Mouse (Mus musculus) liver, embryonic 15.5 days (tissue): Measurements from ENCODE around the gene Mrpl4. TPM values are rescaled to one million over a fixed set of nuclear protein-coding genes. Genes with fewer than 3 reads are reported as not detected.
A peak's percentile ranks its signal among the peaks of the same experiment; 100 is the strongest.
"Not testable (repeated sequence)": the region's sequence is repeated elsewhere in the genome, so short reads cannot be mapped to it uniquely, and the experiment has no call there.

Source experiments
- ATAC-seq: fragments of 200-750 bp; cut with Nextera tagmentation; 2 replicates; pipeline ENCODE4 v1.8.0; 2017; ENCODE audit warnings: moderate number of reproducible peaks, mild to moderate bottlenecking, moderate library complexity; ENCODE audit not compliant: insufficient read depth
- H3K27ac ChIP-seq: fragments of 300-500 bp; sonication (generic); replicated peaks from 2 replicates; pipeline ENCODE4 v1.5.1; 2015; ENCODE audit warnings: mild to moderate bottlenecking, inconsistent platforms
- H3K27me3 ChIP-seq: fragments of 300-500 bp; sonication (generic); 2 replicates; pipeline ENCODE4 v1.6.1; 2015; ENCODE audit warnings: mild to moderate bottlenecking, inconsistent platforms
- H3K36me3 ChIP-seq: fragments of 300-500 bp; sonication (generic); replicated peaks from 2 replicates; pipeline ENCODE4 v1.6.1; 2015; ENCODE audit warnings: moderate library complexity, mild to moderate bottlenecking, inconsistent platforms
- H3K4me1 ChIP-seq: fragments of 300-500 bp; sonication (generic); replicated peaks from 2 replicates; pipeline ENCODE4 v1.6.1; 2015; ENCODE audit warnings: inconsistent platforms
- H3K4me2 ChIP-seq: fragments of 300-500 bp; sonication (generic); 2 replicates; pipeline ENCODE4 v1.6.1; 2015; ENCODE audit warnings: moderate library complexity, mild to moderate bottlenecking, inconsistent platforms
- H3K4me3 ChIP-seq: fragments of 300-500 bp; sonication (generic); replicated peaks from 2 replicates; pipeline ENCODE4 v1.5.1; 2015; ENCODE audit warnings: mild to moderate bottlenecking, inconsistent platforms
- H3K9ac ChIP-seq: fragments of 300-500 bp; sonication (generic); 2 replicates; pipeline ENCODE4 v1.6.1; 2015; ENCODE audit warnings: moderate library complexity, mild to moderate bottlenecking, inconsistent platforms
- H3K9me3 ChIP-seq: fragments of 300-500 bp; sonication (generic); replicated peaks from 2 replicates; pipeline ENCODE4 v1.6.1; 2016; ENCODE audit warnings: inconsistent platforms
- WGBS: fragments of 180-500 bp; shearing (Covaris S2); methylation state at CpG from one replicate; pipeline ENCODE4 v1.1.7; 2015; ENCODE audit warnings: mixed read lengths; ENCODE audit not compliant: insufficient replicate concordance; 5-methylcytosine and 5-hydroxymethylcytosine counted together
- polyA plus RNA-seq: library from polyadenylated mRNA; unstranded; fragments of >200 nt; fragmentation: Nextera tagmentation; extraction: Ambion mirVana; gene quantifications from 2 replicates; pipeline ENCODE4 v1.2.1, GENCODE M21; 2015

The Mrpl4 gene
- polyA plus RNA-seq, 1 experiment from 2014 or later = 62.1 TPM

GRCm38 (mm10) chr9:20987953-20988352 is 14.6 kb upstream of the Mrpl4 start:
- no peaks in the 10 kb centered on the region for H3K9me3 ChIP-seq
- peaks cover 8% of the 10 kb centered on the region for H3K4me1 ChIP-seq
- H3K9ac ChIP-seq = no peak overlapping the region
- H3K4me2 ChIP-seq = no peak overlapping the region
- 0 out of 2 replicates have a peak, but pooled peaks cover 3% of the 10 kb centered on the region for H3K27me3 ChIP-seq
- H3K36me3 ChIP-seq = no peaks in the 10 kb centered on the region
- H3K4me3 ChIP-seq = no peak overlapping the region
- WGBS = 36% methylated on average over 7 of the region's 7 CpGs
- no peak overlapping the region for H3K27ac ChIP-seq
- ATAC-seq = no peak

GRCm38 (mm10) chr9:20990861-20991260 is 11.7 kb upstream of the Mrpl4 start:
- WGBS = 20% methylated on average over 10 of the region's 10 CpGs
- H3K4me2 ChIP-seq = peak overlapping the region; percentile 19; the same call in 1 of the 2 replicates
- 0 out of 2 replicates have a peak, but pooled peaks cover 3% of the 10 kb centered on the region for H3K27me3 ChIP-seq
- H3K9me3 ChIP-seq = no peaks in the 10 kb centered on the region
- H3K4me1 ChIP-seq = peaks cover 12% of the 10 kb centered on the region
- no peak overlapping the region for H3K27ac ChIP-seq
- H3K4me3 ChIP-seq = no peak overlapping the region
- no peak overlapping the region for H3K9ac ChIP-seq
- H3K36me3 ChIP-seq = no peaks in the 10 kb centered on the region
- ATAC-seq = no peak

GRCm38 (mm10) chr9:20991587-20991986 is 11.0 kb upstream of the Mrpl4 start:
- no peaks in the 10 kb centered on the region for H3K36me3 ChIP-seq
- WGBS = 82% methylated on average over 4 of the region's 4 CpGs
- H3K4me3 ChIP-seq = no peak overlapping the region
- peaks cover 12% of the 10 kb centered on the region for H3K4me1 ChIP-seq
- ATAC-seq = no peak
- H3K27ac ChIP-seq = no peak overlapping the region
- H3K27me3 ChIP-seq = 0 out of 2 replicates have a peak, but pooled peaks cover 3% of the 10 kb centered on the region
- H3K9ac ChIP-seq = no peak overlapping the region
- no peaks in the 10 kb centered on the region for H3K9me3 ChIP-seq
- H3K4me2 ChIP-seq = no peak overlapping the region

- H3K27me3 ChIP-seq = no peaks in the 10 kb centered on the region
- H3K9me3 ChIP-seq = no peaks in the 10 kb centered on the region
- peaks cover 22% of the 10 kb centered on the region for H3K4me1 ChIP-seq
- no peak overlapping the region for H3K4me3 ChIP-seq
- H3K27ac ChIP-seq = no peak overlapping the region
- 63% methylated on average over 5 of the region's 5 CpGs for WGBS
- H3K36me3 ChIP-seq = no peaks in the 10 kb centered on the region
- no peak overlapping the region for H3K9ac ChIP-seq
- no peak overlapping the region for H3K4me2 ChIP-seq
- ATAC-seq = no peak
Observed at GRCm38 (mm10) chr9:20993165-20993898, 9.2 kb upstream of the Mrpl4 start.

DNA sequence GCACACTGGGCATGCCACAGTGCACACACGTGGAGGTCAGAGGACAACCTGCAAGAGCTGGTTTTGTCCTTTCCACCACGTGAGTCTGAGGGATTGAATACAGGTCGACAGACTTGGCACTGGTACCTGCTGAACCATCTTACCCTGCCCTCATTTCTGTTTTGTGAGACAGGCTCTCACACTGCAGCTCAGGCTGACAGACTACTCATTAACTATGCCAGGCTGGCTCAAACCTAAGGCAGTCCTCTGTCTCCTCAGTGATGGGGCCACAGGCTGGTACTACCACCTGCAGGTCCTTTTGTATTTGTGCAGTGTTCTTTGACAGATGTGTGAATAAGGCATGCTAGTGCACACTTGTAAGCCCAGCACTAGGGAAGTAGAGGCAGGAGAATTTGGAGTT is 7.5 kb upstream of the Mrpl4 start:
- Histone ChIP-seq H3K27ac (no peak overlapping the region), H3K4me1 (peaks cover 22% of the 10 kb centered on the region), H3K4me3 (no peak overlapping the region), H3K9ac (no peak overlapping the region), H3K9me3 (no peaks in the 10 kb centered on the region), H3K4me2 (no peak overlapping the region), H3K36me3 (no peaks in the 10 kb centered on the region), H3K27me3 (no peaks in the 10 kb centered on the region)
- no peak for ATAC-seq
- 52% methylated on average over 3 of the region's 3 CpGs for WGBS

GRCm38 (mm10) chr9:20997065-20997464 is 5.5 kb upstream of the Mrpl4 start:
- Histone ChIP-seq H3K4me2 (no peak overlapping the region), H3K36me3 (no peaks in the 10 kb centered on the region), H3K4me1 (peaks cover 29% of the 10 kb centered on the region), H3K27ac (no peak overlapping the region), H3K4me3 (no peak overlapping the region), H3K27me3 (no peaks in the 10 kb centered on the region), H3K9ac (no peak overlapping the region), H3K9me3 (no peaks in the 10 kb centered on the region)
- ATAC-seq = no peak
- WGBS = 55% methylated on average over 8 of the region's 8 CpGs

DNA sequence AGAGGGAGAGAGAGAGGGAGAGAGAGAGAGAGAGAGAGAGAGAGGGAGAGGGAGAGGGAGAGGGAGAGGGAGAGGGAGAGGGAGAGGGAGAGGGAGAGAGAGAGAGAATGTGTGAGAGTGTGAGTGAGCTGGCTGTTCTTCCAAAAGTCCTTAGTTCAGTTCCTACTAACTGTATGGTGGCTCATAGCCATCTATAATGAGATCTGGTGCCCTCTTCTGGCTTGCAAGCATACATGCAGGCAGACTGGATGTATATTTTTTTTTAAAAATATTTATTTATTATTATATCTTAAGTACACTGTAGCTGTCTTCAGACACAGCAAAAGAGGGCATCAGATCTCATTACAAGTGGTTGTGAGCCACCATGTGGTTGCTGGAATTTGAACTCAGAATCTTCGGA is 4.2 kb upstream of the Mrpl4 start:
- not testable (repeated sequence) for H3K9ac ChIP-seq, H3K36me3 ChIP-seq, H3K27me3 ChIP-seq, H3K4me3 ChIP-seq, H3K27ac ChIP-seq, H3K9me3 ChIP-seq, ATAC-seq, H3K4me2 ChIP-seq
- H3K4me1 ChIP-seq = peaks cover 35% of the 10 kb centered on the region
- 63% methylated on average over 1 of the region's 1 CpGs for WGBS

- no peak overlapping the region for H3K4me3 ChIP-seq
- H3K9ac ChIP-seq = no peak overlapping the region
- no peaks in the 10 kb centered on the region for H3K9me3 ChIP-seq
- H3K27me3 ChIP-seq = no peaks in the 10 kb centered on the region
- no peak for ATAC-seq
- H3K4me1 ChIP-seq = peaks cover 51% of the 10 kb centered on the region
- H3K27ac ChIP-seq = 0 out of 2 replicates have a peak overlapping the region, but pooled peaks have one; percentile 10
- peaks cover 5% of the 10 kb centered on the region; the same call in 1 of the 2 replicates for H3K36me3 ChIP-seq
- H3K4me2 ChIP-seq = no peak overlapping the region
Observed at GRCm38 (mm10) chr9:21000811-21001210, 1.7 kb upstream of the Mrpl4 start.

GRCm38 (mm10) chr9:21001651-21002200 is 812 bp upstream of the Mrpl4 start:
- no peak overlapping the region for H3K4me2 ChIP-seq
- peaks cover 51% of the 10 kb centered on the region for H3K4me1 ChIP-seq
- ATAC-seq = no peak
- H3K36me3 ChIP-seq = peaks cover 14% of the 10 kb centered on the region
- H3K9me3 ChIP-seq = no peaks in the 10 kb centered on the region
- H3K9ac ChIP-seq = no peak overlapping the region
- no peak overlapping the region for H3K4me3 ChIP-seq
- no peaks in the 10 kb centered on the region for H3K27me3 ChIP-seq
- no peak overlapping the region for H3K27ac ChIP-seq
- WGBS = 60% methylated on average over 6 of the region's 6 CpGs

DNA sequence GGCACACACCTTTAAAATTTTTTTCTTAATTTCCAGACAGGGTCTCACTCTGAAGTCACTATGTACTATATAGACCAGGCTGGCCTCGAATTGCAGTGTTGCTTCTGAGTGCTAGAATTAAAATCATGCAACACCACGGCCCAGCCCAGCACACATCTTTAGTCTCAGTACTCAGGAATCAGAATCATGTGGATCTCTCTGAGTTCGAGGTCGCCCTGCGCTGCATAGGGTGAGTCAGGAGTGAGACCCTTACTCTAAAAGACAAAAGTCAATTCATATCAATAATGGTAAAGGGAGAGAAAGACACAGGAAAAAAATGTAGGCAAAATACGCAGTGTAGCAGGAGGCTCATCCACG is 290 bp upstream of the Mrpl4 start:
- H3K4me2 ChIP-seq = peak overlapping the region; percentile 91
- peak overlapping the region; percentile 84 for H3K4me3 ChIP-seq
- H3K27ac ChIP-seq = peak overlapping the region; percentile 90
- peak overlapping the region; percentile 68 for H3K9ac ChIP-seq
- peaks cover 49% of the 10 kb centered on the region for H3K4me1 ChIP-seq
- no peaks in the 10 kb centered on the region for H3K27me3 ChIP-seq
- ATAC-seq = peak; percentile 3; the same call in 1 of the 2 replicates
- 10% methylated on average over 7 of the region's 7 CpGs for WGBS
- H3K9me3 ChIP-seq = no peaks in the 10 kb centered on the region
- H3K36me3 ChIP-seq = peaks cover 19% of the 10 kb centered on the region

GRCm38 (mm10) chr9:21007313-21007952 is 4.9 kb downstream of the Mrpl4 start:
- ATAC-seq = no peak
- no peak overlapping the region for H3K9ac ChIP-seq
- no peak overlapping the region for H3K4me3 ChIP-seq
- H3K27me3 ChIP-seq = no peaks in the 10 kb centered on the region
- H3K36me3 ChIP-seq = peaks cover 36% of the 10 kb centered on the region
- H3K4me1 ChIP-seq = peaks cover 39% of the 10 kb centered on the region
- 83% methylated on average over 10 of the region's 10 CpGs for WGBS
- no peak overlapping the region for H3K4me2 ChIP-seq
- no peaks in the 10 kb centered on the region for H3K9me3 ChIP-seq
- H3K27ac ChIP-seq = no peak overlapping the region
